Mouse (Mus musculus) cerebellum, adult 18-20 months (tissue): ENCODE data around the gene Slc10a7.

Experiments
- DNase-seq, 2 experiments: peaks; one replicate each; pipeline ENCODE4 v3.0.0; 2021

The Slc10a7 gene

GRCm38 (mm10) chr8:78741965-78742364 lies 232.8 kb downstream of the Slc10a7 start:
- no peak for DNase-seq

GRCm38 (mm10) chr8:78742453-78742852 lies 233.3 kb downstream of the Slc10a7 start:
- DNase-seq = peak; percentile 11 to 14

- DNase-seq = no peak
These were observed 237.9 kb downstream of the Slc10a7 start for GRCm38 (mm10) chr8:78747052-78747451.

GRCm38 (mm10) chr8:78748701-78749100 lies 239.6 kb downstream of the Slc10a7 start:
- no peak for DNase-seq

GRCm38 (mm10) chr8:78749861-78750825 lies 241.0 kb downstream of the Slc10a7 start:
- DNase-seq = no peak

GRCm38 (mm10) chr8:78751151-78751550 lies 242.0 kb downstream of the Slc10a7 start:
- no peak for DNase-seq

- no peak for DNase-seq
These were observed 245.8 kb downstream of the Slc10a7 start for GRCm38 (mm10) chr8:78754986-78755385.

- DNase-seq = no peak
These were observed 250.0 kb downstream of the Slc10a7 start for GRCm38 (mm10) chr8:78759139-78759538.

- no peak for DNase-seq
These were observed 255.8 kb downstream of the Slc10a7 start for GRCm38 (mm10) chr8:78764976-78765375.

GRCm38 (mm10) chr8:78765556-78765955 lies 256.4 kb downstream of the Slc10a7 start:
- DNase-seq = no peak

- no peak for DNase-seq
These were observed 261.4 kb downstream of the Slc10a7 start for GRCm38 (mm10) chr8:78770584-78770983.

- DNase-seq = no peak
These were observed 262.1 kb downstream of the Slc10a7 start for GRCm38 (mm10) chr8:78771256-78771655.

- DNase-seq = no peak
These were observed 267.7 kb downstream of the Slc10a7 start for GRCm38 (mm10) chr8:78776816-78777215.
